In the genomic region with DNA sequence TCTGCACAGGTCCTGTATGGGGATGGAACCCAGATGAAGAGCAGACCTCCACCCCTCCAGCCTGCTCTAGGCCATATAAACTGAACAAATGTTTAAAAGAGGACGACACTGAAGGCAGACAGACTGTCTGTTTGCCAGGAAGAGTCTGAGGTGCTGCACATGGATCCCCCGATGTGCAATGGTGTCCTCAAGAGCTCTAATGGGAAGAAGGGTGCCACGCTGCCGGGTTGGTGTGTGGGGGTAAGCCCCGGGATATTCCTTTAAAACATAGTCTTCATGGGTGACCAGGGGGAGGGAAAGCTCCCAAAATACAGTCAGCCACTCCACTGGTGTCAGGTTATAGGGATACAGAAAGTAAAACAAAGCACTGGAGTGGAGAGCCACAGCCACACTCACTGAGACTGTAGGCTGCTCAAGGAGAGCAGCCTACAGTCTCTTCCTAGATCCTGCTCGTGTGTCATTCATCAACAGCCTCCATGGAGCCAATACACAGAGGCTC, we compare ENCODE assay signal across 14 mouse cellular contexts. TPM values are rescaled to one million over a fixed set of nuclear protein-coding genes. Genes with fewer than 3 reads are reported as not detected.
DNase-seq lines count a peak whose midpoint lies in the region; ATAC-seq and TF ChIP-seq lines count a peak whose summit lies in the region.
"Had no signal": no experiment of that assay in that cellular context is flagged by ENCODE, and none has a peak within 500 bp of the region (broad histone marks: within the 10 kb centered on the region; RNA-seq: fewer than 3 reads in every experiment).

No protein-coding gene starts in this region.

- DNase-seq in heart, postnatal 10 days = no peak
- no peak for DNase-seq in lung, postnatal 0 days (ENCODE audit: low spot score)
- DNase-seq in lung, postnatal 36 days = no peak
- DNase-seq in ovary, adult 18-20 months (ENCODE audit: low spot score) = no peak
- DNase-seq in frontal cortex, adult 2 months (ENCODE audit: extremely low spot score in 1 of 2, low spot score in 1 of 2) = no peak
- DNase-seq: B cell, adult 2 months; spleen, adult 18-20 months had no signal

- no peak for TF ChIP-seq CTCF in lung, postnatal 0 days (IDR thresholded peaks at IDR 0.05)

- no peak overlapping the region for H3K4me3 ChIP-seq in heart, embryonic 13.5 days
- no peak overlapping the region for H3K4me3 ChIP-seq in lung, postnatal 0 days (ENCODE audit: low read depth, low read length)
- H3K4me3 ChIP-seq in intestine, embryonic 15.5 days (replicated peaks) = no peak overlapping the region
- H3K4me3 ChIP-seq in stomach, embryonic 14.5 days (ENCODE audit: low read depth, low read length) = no peak overlapping the region
- H3K4me3 ChIP-seq: erythroblast, embryonic 14.5 days had no signal

- no peak for TF ChIP-seq EP300 in lung, postnatal 0 days (IDR thresholded peaks at IDR 0.05)

- no peak for ATAC-seq in heart, embryonic 13.5 days (ENCODE audit: extremely low read depth, insufficient number of reproducible peaks, low FRiP score, low TSS enrichment)
- no peak for ATAC-seq in lung, postnatal 0 days
- no peak for ATAC-seq in intestine, embryonic 15.5 days
- no peak for ATAC-seq in stomach, embryonic 14.5 days (ENCODE audit: insufficient number of reproducible peaks, insufficient read depth, low FRiP score, low read depth)

- intact Hi-C loops in heart, postnatal 10 days (cut with DNase I) = no loop called here

- peak overlapping the region; percentile 66 for H3K27ac ChIP-seq in heart, embryonic 13.5 days (replicated peaks)
- H3K27ac ChIP-seq in lung, postnatal 0 days (ENCODE audit: low read length) = peak overlapping the region; percentile 49
- peak overlapping the region; percentile 63 for H3K27ac ChIP-seq in intestine, embryonic 15.5 days
- H3K27ac ChIP-seq in stomach, embryonic 14.5 days (ENCODE audit: low read length) = peak overlapping the region; percentile 71

- peaks cover 78% of the 10 kb centered on the region for H3K4me1 ChIP-seq in heart, embryonic 13.5 days
- H3K4me1 ChIP-seq in lung, postnatal 0 days (ENCODE audit: insufficient read depth, low read depth, low read length) = peaks cover 16% of the 10 kb centered on the region
- H3K4me1 ChIP-seq in intestine, embryonic 15.5 days (replicated peaks) = peaks cover 46% of the 10 kb centered on the region
- peaks cover 56% of the 10 kb centered on the region for H3K4me1 ChIP-seq in stomach, embryonic 14.5 days (ENCODE audit: control insufficient read depth, insufficient read depth, low read length)

- H3K27me3 ChIP-seq in heart, embryonic 13.5 days (replicated peaks) = no peaks in the 10 kb centered on the region
- no peaks in the 10 kb centered on the region for H3K27me3 ChIP-seq in lung, postnatal 0 days (replicated peaks; ENCODE audit: insufficient read depth, low read length)
- no peaks in the 10 kb centered on the region for H3K27me3 ChIP-seq in intestine, embryonic 15.5 days (replicated peaks)
- no peaks in the 10 kb centered on the region for H3K27me3 ChIP-seq in stomach, embryonic 14.5 days (ENCODE audit: control insufficient read depth, insufficient read depth, low read length)

- H3K9me3 ChIP-seq in heart, embryonic 13.5 days = no peaks in the 10 kb centered on the region
- no peaks in the 10 kb centered on the region for H3K9me3 ChIP-seq in lung, postnatal 0 days (ENCODE audit: low read length)
- H3K9me3 ChIP-seq in intestine, embryonic 15.5 days = no peaks in the 10 kb centered on the region
- H3K9me3 ChIP-seq in stomach, embryonic 14.5 days (ENCODE audit: control insufficient read depth, low read depth, low read length) = no peaks in the 10 kb centered on the region

- whole genome bisulfite sequencing in heart, embryonic 13.5 days = 68% methylated on average over 6 of the region's 6 CpGs
- WGBS in lung, postnatal 0 days = 44% methylated on average over 6 of the region's 6 CpGs
- WGBS in intestine, embryonic 15.5 days = 48% methylated on average over 6 of the region's 6 CpGs
- WGBS in stomach, embryonic 14.5 days = 70% methylated on average over 6 of the region's 6 CpGs

- H3K4me2 ChIP-seq in heart, embryonic 13.5 days = peak overlapping the region; percentile 24; the same call in 1 of the 2 replicates
- H3K4me2 ChIP-seq in lung, postnatal 0 days (replicated peaks; ENCODE audit: low read depth, low read length) = peak overlapping the region; percentile 34
- peak overlapping the region; percentile 34 for H3K4me2 ChIP-seq in intestine, embryonic 15.5 days (replicated peaks)
- H3K4me2 ChIP-seq in stomach, embryonic 14.5 days (replicated peaks; ENCODE audit: low read depth, low read length) = no peak overlapping the region

- H3K9ac ChIP-seq in heart, embryonic 13.5 days = peak overlapping the region; percentile 34
- H3K9ac ChIP-seq in lung, postnatal 0 days (replicated peaks; ENCODE audit: low read depth) = no peak overlapping the region; the same call in 1 of the 2 replicates
- 0 out of 2 replicates have a peak overlapping the region, but pooled peaks have one; percentile 14 for H3K9ac ChIP-seq in intestine, embryonic 15.5 days
- no peak overlapping the region for H3K9ac ChIP-seq in stomach, embryonic 14.5 days (replicated peaks; ENCODE audit: low read depth, low read length)

- H3K36me3 ChIP-seq in heart, embryonic 13.5 days = no peaks in the 10 kb centered on the region
- H3K36me3 ChIP-seq in lung, postnatal 0 days (ENCODE audit: insufficient read depth, low read length) = no peaks in the 10 kb centered on the region
- H3K36me3 ChIP-seq in intestine, embryonic 15.5 days = no peaks in the 10 kb centered on the region
- H3K36me3 ChIP-seq in stomach, embryonic 14.5 days (ENCODE audit: control insufficient read depth, insufficient read depth, low read length) = no peaks in the 10 kb centered on the region

RNA-seq across cellular contexts. Expression of a gene that starts 18.2 kb away (rescaled TPM):
- polyA plus RNA-seq in heart, embryonic 13.5 days (2015; fragmentation: Nextera tagmentation; extraction: Ambion mirVana) = 30.9 and 32.5 TPM in 2 replicates
- total RNA-seq in heart, postnatal 10 days (2021) = 10 to 100 TPM; 19.9 to 28.8 TPM
- polyA plus RNA-seq in lung, postnatal 0 days (2015; fragmentation: Nextera tagmentation; extraction: Ambion mirVana) = 21.8 and 25.6 TPM in 2 replicates
- 18.0 and 18.5 TPM in 2 replicates for polyA plus RNA-seq in intestine, embryonic 15.5 days (2015; fragmentation: Nextera tagmentation; extraction: Ambion mirVana)
- polyA plus RNA-seq in stomach, embryonic 14.5 days (2014; fragmentation: Nextera tagmentation; extraction: Ambion mirVana) = 23.5 and 27.1 TPM in 2 replicates
- polyA plus RNA-seq in frontal cortex, adult 2 months (2012; rRNA removed) = 3.8 TPM in 2 replicates

RNA-seq across cellular contexts. Expression of a gene that starts 47.8 kb away (rescaled TPM):
- polyA plus RNA-seq in heart, embryonic 13.5 days (2015; fragmentation: Nextera tagmentation; extraction: Ambion mirVana) = not detected in 2 replicates
- total RNA-seq in heart, postnatal 10 days (2021) = not detected
- not detected in 2 replicates for polyA plus RNA-seq in lung, postnatal 0 days (2015; fragmentation: Nextera tagmentation; extraction: Ambion mirVana)
- not detected in 2 replicates for polyA plus RNA-seq in intestine, embryonic 15.5 days (2015; fragmentation: Nextera tagmentation; extraction: Ambion mirVana)
- not detected in 2 replicates for polyA plus RNA-seq in stomach, embryonic 14.5 days (2014; fragmentation: Nextera tagmentation; extraction: Ambion mirVana)
- not detected in 2 replicates for polyA plus RNA-seq in frontal cortex, adult 2 months (2012; rRNA removed)
- polyA plus RNA-seq: erythroblast, embryonic 14.5 days; gonadal fat pad, adult 2 months; large intestine, adult 2 months; neural tube, embryonic 11.5 days had no signal

Comparison
In these comparisons a context has a peak if more than half of its experiments do, and no peak if none do; other contexts are left out.
1. H3K9ac ChIP-seq: peak in heart, embryonic 13.5 days (single experiment) and intestine, embryonic 15.5 days (single experiment); none in lung, postnatal 0 days (single experiment) and stomach, embryonic 14.5 days (single experiment).
2. Peak in every context shown above with its lines, with median percentiles within 50 percentile points of each other: H3K27ac ChIP-seq.